ENCODE assay signal across 35 mouse cellular contexts in the genomic region with DNA sequence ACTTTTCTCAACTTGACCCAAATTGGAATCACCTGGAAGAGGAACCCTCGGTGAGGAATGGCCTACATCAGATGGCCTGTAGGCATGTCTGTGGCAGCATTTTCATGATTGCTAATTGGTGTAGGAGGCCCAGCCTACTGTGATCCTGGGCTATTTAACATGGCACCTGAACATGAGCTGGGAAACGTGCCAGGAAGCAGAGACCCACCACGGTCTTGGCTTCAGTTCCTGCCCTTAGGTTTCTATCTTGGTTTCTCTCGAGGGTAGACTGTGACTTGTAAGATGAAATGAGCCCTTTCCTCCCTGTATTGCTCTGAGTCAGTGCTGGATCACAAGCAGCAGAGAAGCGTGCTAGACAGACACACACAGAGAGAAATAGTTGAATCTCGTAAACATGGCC. TPM values are rescaled to one million over a fixed set of nuclear protein-coding genes. Genes with fewer than 3 reads are reported as not detected.
DNase-seq lines count a peak whose midpoint lies in the region; ATAC-seq and TF ChIP-seq lines count a peak whose summit lies in the region.
"Had no signal": no experiment of that assay in that cellular context is flagged by ENCODE, and none has a peak within 500 bp of the region (broad histone marks: within the 10 kb centered on the region; RNA-seq: fewer than 3 reads in every experiment).

No protein-coding gene starts in this region.

- ATAC-seq in hindbrain, embryonic 15.5 days (ENCODE audit: low FRiP score, low read depth): 0 out of 2 replicates have a peak, but pooled peaks have one; percentile 19
- ATAC-seq in hindbrain, embryonic 13.5 days (ENCODE audit: low FRiP score): no peak
- ATAC-seq in midbrain, postnatal 0 days (ENCODE audit: low FRiP score): no peak
- ATAC-seq in midbrain, embryonic 14.5 days (ENCODE audit: low FRiP score, low TSS enrichment): no peak
- ATAC-seq: CD4-positive, CD25-positive, alpha-beta regulatory T cell, adult 4 months; forebrain, embryonic 14.5 days had no signal

- no peak overlapping the region for H3K4me3 ChIP-seq in hindbrain, embryonic 15.5 days
- no peak overlapping the region for H3K4me3 ChIP-seq in hindbrain, embryonic 13.5 days
- H3K4me3 ChIP-seq in midbrain, postnatal 0 days (ENCODE audit: low read depth, low read length): no peak overlapping the region
- no peak overlapping the region for H3K4me3 ChIP-seq in midbrain, embryonic 14.5 days (replicated peaks; ENCODE audit: low read depth, low read length)
- H3K4me3 ChIP-seq: heart, embryonic 10.5 days; hindbrain, embryonic 12.5 days; limb, embryonic 12.5 days; megakaryocyte, embryonic 14.5 days; midbrain, embryonic 12.5 days had no signal

- 75% methylated on average over 6 of the region's 6 CpGs for WGBS in hindbrain, embryonic 15.5 days
- WGBS in hindbrain, embryonic 13.5 days: 77% methylated on average over 6 of the region's 6 CpGs
- WGBS in midbrain, postnatal 0 days: 72% methylated on average over 6 of the region's 6 CpGs
- 86% methylated on average over 6 of the region's 6 CpGs for WGBS in midbrain, embryonic 14.5 days

- no peaks in the 10 kb centered on the region for H3K27me3 ChIP-seq in hindbrain, embryonic 15.5 days
- H3K27me3 ChIP-seq in hindbrain, embryonic 13.5 days: no peaks in the 10 kb centered on the region
- no peaks in the 10 kb centered on the region for H3K27me3 ChIP-seq in midbrain, postnatal 0 days (ENCODE audit: insufficient read depth, low read length)
- H3K27me3 ChIP-seq in midbrain, embryonic 14.5 days (ENCODE audit: control insufficient read depth, insufficient read depth, low read length): no peaks in the 10 kb centered on the region; the same call in 1 of the 2 replicates
- H3K27me3 ChIP-seq: hindbrain, embryonic 12.5 days; limb, embryonic 12.5 days had no signal

- no peak overlapping the region for H3K27ac ChIP-seq in hindbrain, embryonic 15.5 days (replicated peaks)
- no peak overlapping the region for H3K27ac ChIP-seq in hindbrain, embryonic 13.5 days
- no peak overlapping the region for H3K27ac ChIP-seq in midbrain, postnatal 0 days (ENCODE audit: low read depth, low read length)
- H3K27ac ChIP-seq in midbrain, embryonic 14.5 days (replicated peaks; ENCODE audit: low read depth, low read length): no peak overlapping the region
- H3K27ac ChIP-seq: heart, embryonic 10.5 days; hindbrain, embryonic 12.5 days; kidney, postnatal 0 days; limb, embryonic 12.5 days; midbrain, embryonic 12.5 days had no signal

- no peaks in the 10 kb centered on the region for H3K9me3 ChIP-seq in hindbrain, embryonic 15.5 days
- H3K9me3 ChIP-seq in hindbrain, embryonic 13.5 days: no peaks in the 10 kb centered on the region
- no peaks in the 10 kb centered on the region for H3K9me3 ChIP-seq in midbrain, postnatal 0 days (ENCODE audit: low read length)
- H3K9me3 ChIP-seq in midbrain, embryonic 14.5 days (ENCODE audit: control insufficient read depth, low read length): no peaks in the 10 kb centered on the region
- H3K9me3 ChIP-seq: heart, embryonic 10.5 days; hindbrain, embryonic 12.5 days; limb, embryonic 12.5 days; megakaryocyte, embryonic 14.5 days; midbrain, embryonic 12.5 days had no signal

- TF ChIP-seq CTCF in midbrain, postnatal 0 days (IDR thresholded peaks at IDR 0.05): no peak
- no peak for TF ChIP-seq CTCF in brain, embryonic 14.5 days (IDR thresholded peaks at IDR 0.05; ENCODE audit: borderline replicate concordance, extremely low read depth, insufficient read depth, insufficient read length)

- no peaks in the 10 kb centered on the region for H3K4me1 ChIP-seq in hindbrain, embryonic 15.5 days (replicated peaks)
- H3K4me1 ChIP-seq in hindbrain, embryonic 13.5 days (replicated peaks): peaks cover 10% of the 10 kb centered on the region
- no peaks in the 10 kb centered on the region for H3K4me1 ChIP-seq in midbrain, postnatal 0 days (ENCODE audit: insufficient read depth, low read length)
- H3K4me1 ChIP-seq in midbrain, embryonic 14.5 days (ENCODE audit: control insufficient read depth, insufficient read depth, low read length): no peaks in the 10 kb centered on the region
- H3K4me1 ChIP-seq: heart, embryonic 10.5 days; hindbrain, embryonic 12.5 days; limb, embryonic 12.5 days; midbrain, embryonic 12.5 days had no signal

- no peaks in the 10 kb centered on the region for H3K36me3 ChIP-seq in hindbrain, embryonic 15.5 days
- no peaks in the 10 kb centered on the region for H3K36me3 ChIP-seq in hindbrain, embryonic 13.5 days
- no peaks in the 10 kb centered on the region for H3K36me3 ChIP-seq in midbrain, postnatal 0 days (ENCODE audit: insufficient read depth, low read length)
- no peaks in the 10 kb centered on the region for H3K36me3 ChIP-seq in midbrain, embryonic 14.5 days (ENCODE audit: control insufficient read depth, insufficient read depth, low read length)
- H3K36me3 ChIP-seq: heart, embryonic 10.5 days; hindbrain, embryonic 12.5 days; limb, embryonic 12.5 days; midbrain, embryonic 12.5 days had no signal

- DNase-seq in cerebellum, adult 9-11 months: peak; percentile 20
- no peak for DNase-seq in cerebellum, adult 18-20 months
- DNase-seq in midbrain, postnatal 0 days (ENCODE audit: low spot score): peak; percentile 38
- no peak for DNase-seq in midbrain, embryonic 14.5 days
- peak; percentile 43 for DNase-seq in brain, embryonic 14.5 days (ENCODE audit: low read depth)
- no peak for DNase-seq in thymus, postnatal 36 days
- DNase-seq: adrenal gland, adult 8-10 months; cerebellum, adult 8-10 months; gastrocnemius, postnatal 14 days; heart, postnatal 36 days; kidney, adult 8-10 months; kidney, postnatal 4 days; layer of hippocampus, postnatal 36 days; lung, postnatal 4 days had no signal

- TF ChIP-seq POLR2A in brain, embryonic 14.5 days (IDR thresholded peaks at IDR 0.05; ENCODE audit: borderline replicate concordance, extremely low read depth, insufficient read depth, insufficient read length, poor library complexity, severe bottlenecking): no peak

- no peak overlapping the region for H3K9ac ChIP-seq in hindbrain, embryonic 15.5 days
- no peak overlapping the region for H3K9ac ChIP-seq in hindbrain, embryonic 13.5 days
- H3K9ac ChIP-seq in midbrain, postnatal 0 days (replicated peaks; ENCODE audit: low read length, poor library complexity, severe bottlenecking): no peak overlapping the region
- H3K9ac ChIP-seq in midbrain, embryonic 14.5 days (replicated peaks; ENCODE audit: low read length): no peak overlapping the region
- H3K9ac ChIP-seq: hindbrain, embryonic 12.5 days; limb, embryonic 12.5 days; midbrain, embryonic 12.5 days had no signal

- H3K4me2 ChIP-seq in hindbrain, embryonic 15.5 days: no peak overlapping the region
- H3K4me2 ChIP-seq in hindbrain, embryonic 13.5 days: no peak overlapping the region
- no peak overlapping the region for H3K4me2 ChIP-seq in midbrain, postnatal 0 days (ENCODE audit: low read depth, low read length, poor library complexity, severe bottlenecking)
- H3K4me2 ChIP-seq in midbrain, embryonic 14.5 days (ENCODE audit: low read length): no peak overlapping the region
- H3K4me2 ChIP-seq: hindbrain, embryonic 12.5 days; limb, embryonic 12.5 days; liver, embryonic 11.5 days; midbrain, embryonic 12.5 days had no signal

RNA-seq across cellular contexts. Expression of gene Olfml3, which starts 33.1 kb away (rescaled TPM):
- polyA plus RNA-seq in hindbrain, embryonic 15.5 days (2015; fragmentation: Nextera tagmentation; extraction: Ambion mirVana): 8.7 and 9.7 TPM in 2 replicates
- polyA plus RNA-seq in hindbrain, embryonic 13.5 days (2015; fragmentation: Nextera tagmentation; extraction: Ambion mirVana): 7.3 and 8.7 TPM in 2 replicates
- 7.5 and 9.0 TPM in 2 replicates for total RNA-seq in midbrain, postnatal 0 days (2014; rRNA removed)
- 7.0 and 8.9 TPM in 2 replicates for polyA plus RNA-seq in midbrain, postnatal 0 days (2015; fragmentation: Nextera tagmentation; extraction: Ambion mirVana)
- polyA plus RNA-seq in midbrain, embryonic 14.5 days (2014; fragmentation: Nextera tagmentation; extraction: Ambion mirVana): 2.0 and 4.8 TPM in 2 replicates
- polyA plus RNA-seq in brain, embryonic 14.5 days (2012; rRNA removed): 3.4 and 6.8 TPM in 2 replicates
- total RNA-seq: granulocyte monocyte progenitor cell, adult 5-6 weeks had no signal

RNA-seq across cellular contexts. Expression of gene Gm10964, which starts 34.5 kb away (rescaled TPM):
- polyA plus RNA-seq in hindbrain, embryonic 15.5 days (2015; fragmentation: Nextera tagmentation; extraction: Ambion mirVana): not detected in 2 replicates
- polyA plus RNA-seq in hindbrain, embryonic 13.5 days (2015; fragmentation: Nextera tagmentation; extraction: Ambion mirVana): not detected in 2 replicates
- total RNA-seq in midbrain, postnatal 0 days (2014; rRNA removed): not detected in 2 replicates
- not detected in 2 replicates for polyA plus RNA-seq in midbrain, postnatal 0 days (2015; fragmentation: Nextera tagmentation; extraction: Ambion mirVana)
- polyA plus RNA-seq in midbrain, embryonic 14.5 days (2014; fragmentation: Nextera tagmentation; extraction: Ambion mirVana): not detected in 2 replicates
- polyA plus RNA-seq in brain, embryonic 14.5 days (2012; rRNA removed): not detected in 2 replicates
- total RNA-seq: adrenal gland, adult 8-10 months; gastrocnemius, postnatal 14 days; granulocyte monocyte progenitor cell, adult 5-6 weeks; heart, postnatal 36 days; layer of hippocampus, postnatal 36 days; left cerebral cortex, postnatal 10 days; monocyte, adult 5-6 weeks had no signal
- polyA plus RNA-seq: CD4-positive, CD25-positive, alpha-beta regulatory T cell, adult 4 months; embryonic facial prominence, embryonic 11.5 days; forebrain, embryonic 14.5 days; heart, embryonic 10.5 days; heart, embryonic 16.5 days; hindbrain, embryonic 12.5 days; intestine, embryonic 14.5 days; kidney, postnatal 0 days; limb, embryonic 12.5 days; liver, embryonic 11.5 days; liver, embryonic 16.5 days; lung, embryonic 16.5 days; midbrain, embryonic 12.5 days; neural tube, embryonic 14.5 days; urinary bladder, adult 2 months had no signal

RNA-seq across cellular contexts. Expression of gene Atg4a-ps, which starts 58.8 kb away (rescaled TPM):
- not detected in 2 replicates for polyA plus RNA-seq in hindbrain, embryonic 15.5 days (2015; fragmentation: Nextera tagmentation; extraction: Ambion mirVana)
- polyA plus RNA-seq in hindbrain, embryonic 13.5 days (2015; fragmentation: Nextera tagmentation; extraction: Ambion mirVana): 0.26 and 0.38 TPM in 2 replicates
- not detected in 2 replicates for total RNA-seq in midbrain, postnatal 0 days (2014; rRNA removed)
- polyA plus RNA-seq in midbrain, postnatal 0 days (2015; fragmentation: Nextera tagmentation; extraction: Ambion mirVana): 0.22 TPM in 1 of 2 replicates, not detected in the other
- polyA plus RNA-seq in midbrain, embryonic 14.5 days (2014; fragmentation: Nextera tagmentation; extraction: Ambion mirVana): 0.20 TPM in 1 of 2 replicates, not detected in the other
- polyA plus RNA-seq in brain, embryonic 14.5 days (2012; rRNA removed): 0.04 TPM in 1 of 2 replicates, not detected in the other
- polyA plus RNA-seq: hindbrain, embryonic 12.5 days; neural tube, embryonic 14.5 days had no signal

Comparison
In these comparisons a context has a peak if more than half of its experiments do, and no peak if none do; other contexts are left out.
1. DNase-seq: peak in cerebellum, adult 9-11 months (single experiment), midbrain, postnatal 0 days (single experiment) and brain, embryonic 14.5 days (single experiment); none in cerebellum, adult 18-20 months (0 of 2), midbrain, embryonic 14.5 days (single experiment) and thymus, postnatal 36 days (0 of 2).